Mouse (Mus musculus): Measurements from ENCODE around the gene Ccdc191.

DNA sequence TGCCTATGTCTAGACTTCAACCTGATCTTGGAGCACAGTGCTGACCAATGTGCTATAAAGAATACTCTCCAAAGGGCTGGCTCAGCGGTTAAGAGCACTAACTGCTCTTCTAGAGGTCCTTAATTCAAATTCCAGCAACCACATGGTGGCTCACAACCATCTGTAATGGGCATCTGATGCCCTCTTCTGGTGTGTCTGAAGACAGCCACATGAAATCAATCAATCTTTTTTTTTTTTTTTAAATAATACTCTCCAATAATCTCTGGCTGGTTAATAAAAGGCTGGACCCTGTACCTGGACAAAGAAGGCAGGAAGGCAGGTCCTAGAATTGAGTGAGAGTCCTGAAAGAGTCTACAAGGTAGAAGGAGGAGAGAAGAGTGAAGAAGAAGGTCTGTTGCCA lies 39.8 kb upstream of the Ccdc191 start:
- TF ChIP-seq CTCF (IDR thresholded peaks at IDR 0.05; ENCODE audit: control insufficient read depth, insufficient read depth, insufficient read length) (no peak), MYOD1 (IDR thresholded peaks at IDR 0.05; ENCODE audit: control insufficient read depth, insufficient read length, low read depth) (no peak), USF1 (IDR thresholded peaks at IDR 0.05; ENCODE audit: low read depth) (no peak)

Data from C2C12 (cell line).